Mouse (Mus musculus): ENCODE measurements at regions not wholly inside any gene's neighbourhood (a gene's known extent, or its start where the extent isn't known, plus 50 kb on each side); places are given as distances from the start of the nearest gene placed in this dataset.

DNA sequence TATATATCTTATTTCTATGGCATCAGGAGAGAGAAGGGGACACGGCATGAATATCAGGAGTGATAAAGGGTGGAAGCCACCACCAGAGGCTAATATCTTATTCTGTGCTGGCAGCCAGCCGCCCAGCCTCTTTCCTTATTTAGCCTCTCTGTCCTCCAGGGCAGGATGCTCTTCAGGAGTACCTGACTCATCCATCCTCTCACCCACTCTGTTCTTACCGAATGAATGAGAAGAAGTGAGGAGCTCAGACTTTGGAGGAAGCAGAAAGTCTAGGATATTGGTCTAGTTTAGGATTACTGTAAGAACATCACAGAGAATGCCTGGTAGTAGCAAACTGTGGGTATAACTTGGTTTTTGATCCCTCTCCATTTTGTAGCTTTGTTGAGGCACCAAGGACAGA lies 73.2 kb downstream of the Rgs2 start:
- TF ChIP-seq CTCF (IDR thresholded peaks at IDR 0.05; ENCODE audit: low read depth) (no peak), EP300 (IDR thresholded peaks at IDR 0.05; ENCODE audit: low read depth) (no peak)

Data from liver, embryonic 14.5 days (tissue).